Mouse (Mus musculus) testis, adult 2 months (tissue): Measurements from ENCODE around the gene Arhgap30. TPM values are rescaled to one million over a fixed set of nuclear protein-coding genes. Genes with fewer than 3 reads are reported as not detected.

ENCODE experiments used
- H3K27ac ChIP-seq: fragments of 200-500 bp; 2 replicates; pipeline ENCODE4 v1.5.1; 2012; ENCODE audit warnings: low read depth, low read length; ENCODE audit not compliant: control insufficient read depth, insufficient read depth
- H3K27me3 ChIP-seq: fragments of 200-500 bp; 2 replicates; pipeline ENCODE4 v1.6.1; 2012; ENCODE audit warnings: mild to moderate bottlenecking, low read length, moderate library complexity; ENCODE audit not compliant: control insufficient read depth, insufficient read depth
- H3K36me3 ChIP-seq: fragments of 200-500 bp; 2 replicates; pipeline ENCODE4 v1.6.1; 2012; ENCODE audit warnings: mild to moderate bottlenecking, low read length; ENCODE audit not compliant: control insufficient read depth, insufficient read depth
- H3K4me1 ChIP-seq: fragments of 200-500 bp; 2 replicates; pipeline ENCODE4 v1.6.1; 2012; ENCODE audit warnings: low read length; ENCODE audit not compliant: control insufficient read depth, insufficient read depth
- H3K4me3 ChIP-seq: fragments of 200-500 bp; 2 replicates; pipeline ENCODE4 v1.5.1; 2012; ENCODE audit warnings: low read depth, mild to moderate bottlenecking, low read length, moderate library complexity, mixed read lengths; ENCODE audit not compliant: control insufficient read depth
- CTCF ChIP-seq: fragments of 200-500 bp; IDR thresholded peaks from 2 replicates; pipeline ENCODE4 v1.5.1; 2012; ENCODE audit warnings: low read depth, mild to moderate bottlenecking, inconsistent platforms, low read length, moderate library complexity; ENCODE audit not compliant: control insufficient read depth, insufficient read depth, insufficient replicate concordance
- POLR2A ChIP-seq: fragments of 200-500 bp; IDR thresholded peaks from 2 replicates; pipeline ENCODE4 v1.6.1; 2012; ENCODE audit warnings: low read depth, mild to moderate bottlenecking, inconsistent platforms, low read length, moderate library complexity; ENCODE audit not compliant: control insufficient read depth
- polyA plus RNA-seq: library from polyadenylated mRNA; depleted of rRNA; stranded (reverse); fragments of >200 nt; gene quantifications from 2 replicates; pipeline ENCODE4 v1.2.3, GENCODE M21; 2012; rRNA removed

The Arhgap30 gene
- 8.0 and 11.5 TPM in 2 replicates for polyA plus RNA-seq

DNA sequence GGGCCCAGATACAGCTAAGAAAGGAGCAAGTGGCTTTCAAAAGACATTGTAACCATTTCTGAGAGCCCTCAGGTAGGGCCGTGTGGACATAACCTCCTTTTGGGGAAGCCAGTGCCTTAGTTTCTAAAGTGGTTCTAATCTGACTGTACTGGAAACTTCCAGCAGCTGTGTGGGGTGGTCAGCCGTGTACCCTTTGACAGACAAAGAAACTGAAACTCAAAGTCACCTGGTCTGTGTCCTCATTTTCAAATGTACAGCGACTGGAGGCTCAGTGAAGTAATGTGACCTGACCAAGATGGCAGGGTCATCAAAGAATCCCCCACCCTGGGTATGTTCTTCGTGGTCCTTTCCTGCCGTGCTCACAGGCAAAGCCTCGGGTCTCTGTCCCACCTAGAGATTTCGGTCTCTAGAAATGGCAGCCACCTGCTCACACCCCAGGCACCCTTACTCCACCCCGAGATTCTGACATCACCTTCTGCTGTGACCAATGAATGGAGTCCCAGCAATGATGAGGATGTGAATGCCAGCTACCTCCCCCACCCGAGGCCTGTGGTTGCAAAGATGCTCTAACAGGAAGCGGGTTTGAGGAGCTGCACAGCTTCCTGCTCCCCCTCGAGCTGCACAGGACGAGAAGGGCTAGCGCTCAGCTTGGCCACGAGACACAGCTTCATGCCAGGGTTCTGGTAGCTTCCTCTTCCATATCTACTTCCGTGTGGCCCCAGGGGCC, at the start of gene Arhgap30:
Gene Arhgap30 (plus strand): TSS at position 579 of the 727 bp plus-strand sequence.
- TF ChIP-seq CTCF (no peak), POLR2A (peak; percentile 27; the same call in 1 of the 2 replicates)
- Histone ChIP-seq H3K4me3 (peak within 1 kb of the TSS; percentile 75), H3K27me3 (no peaks in the 10 kb centered on the region), H3K4me1 (peaks cover 9% of the 10 kb centered on the region), H3K27ac (peak within 1 kb of the TSS; percentile 21; the same call in 1 of the 2 replicates), H3K36me3 (no peaks in the 10 kb centered on the region)

- H3K27me3 ChIP-seq: no peaks in the 10 kb centered on the region
- peaks cover 4% of the 10 kb centered on the region; the same call in 1 of the 2 replicates for H3K36me3 ChIP-seq
- TF ChIP-seq CTCF (no peak), POLR2A (0 out of 2 replicates have a peak, but pooled peaks have one; percentile 26)
- H3K4me3 ChIP-seq: no peak overlapping the region
- peaks cover 10% of the 10 kb centered on the region for H3K4me1 ChIP-seq
- no peak overlapping the region for H3K27ac ChIP-seq
These were observed 46.2 kb upstream of the Arhgap30 start for GRCm38 (mm10) chr1:171342262-171343207.

- H3K4me1 ChIP-seq: peaks cover 7% of the 10 kb centered on the region
- no peaks in the 10 kb centered on the region for H3K36me3 ChIP-seq
- H3K27ac ChIP-seq: no peak overlapping the region
- peak overlapping the region; percentile 93 for H3K4me3 ChIP-seq
- H3K27me3 ChIP-seq: no peaks in the 10 kb centered on the region
- TF ChIP-seq POLR2A (no peak), CTCF (no peak)
These were observed 44.7 kb upstream of the Arhgap30 start for GRCm38 (mm10) chr1:171343922-171344677.

GRCm38 (mm10) chr1:171344715-171345114, 44.0 kb upstream of the Arhgap30 start:
- H3K36me3 ChIP-seq: no peaks in the 10 kb centered on the region

DNA sequence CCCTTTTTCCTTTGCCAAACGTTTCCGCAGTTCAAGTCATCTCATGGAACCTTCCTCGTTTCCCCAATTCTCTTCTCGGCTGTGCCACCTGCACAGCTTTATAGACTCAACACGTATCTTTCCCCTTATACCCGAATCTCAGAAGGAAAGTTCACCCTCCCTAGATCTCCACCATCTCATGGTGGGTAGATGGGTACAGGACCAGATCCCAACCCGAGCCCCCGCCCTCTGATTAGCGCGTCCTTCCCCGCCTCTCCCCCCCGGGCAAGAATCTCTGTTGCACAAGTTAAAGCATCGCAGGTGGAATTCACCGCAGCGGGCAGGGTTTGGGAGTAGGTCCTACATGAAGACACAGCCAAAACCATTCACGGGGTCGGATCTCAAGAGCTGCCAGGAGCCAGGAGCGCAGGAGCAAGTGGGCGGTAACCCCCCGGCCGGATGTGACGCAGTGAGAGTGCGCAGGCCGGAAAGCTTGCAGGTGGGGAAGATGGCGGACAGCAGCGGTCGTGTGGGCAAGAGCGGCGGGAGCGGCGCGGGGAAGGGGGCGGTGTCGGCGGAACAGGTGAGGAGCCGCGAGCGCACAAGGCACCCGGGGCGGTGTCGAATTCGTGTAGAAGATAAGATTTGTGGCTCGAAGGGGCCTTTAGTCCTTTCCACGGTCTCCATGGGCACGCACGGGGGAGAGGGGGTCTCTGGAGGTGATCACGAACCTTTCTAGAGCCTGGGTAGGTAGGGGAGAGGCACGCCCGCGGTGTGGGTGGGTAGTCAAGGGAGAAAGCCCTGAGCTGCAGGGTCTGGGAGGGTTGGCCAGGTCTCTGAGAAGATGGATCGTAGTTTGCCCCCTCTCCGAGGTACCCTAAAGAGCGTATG, 43.3 kb upstream of the Arhgap30 start, which contains the start of the genes Nit1 and Pfdn2:
Gene Nit1 (minus strand): TSS at position 422 of the 870 bp plus-strand sequence.
Gene Pfdn2 (plus strand): TSS at position 446 of the 870 bp plus-strand sequence.
- H3K36me3 ChIP-seq: no peaks in the 10 kb centered on the region
- H3K4me1 ChIP-seq: peaks cover 7% of the 10 kb centered on the region
- H3K27me3 ChIP-seq: no peaks in the 10 kb centered on the region
- peak within 1 kb of the TSS; percentile 73 for H3K27ac ChIP-seq
- H3K4me3 ChIP-seq: peak within 1 kb of the TSS; percentile 93
- TF ChIP-seq CTCF (no peak), POLR2A (peak; percentile 98)

More at GRCm38 (mm10) chr1:171344715-171345114, 44.0 kb upstream of the Arhgap30 start:
- H3K27me3 ChIP-seq: no peaks in the 10 kb centered on the region
- H3K27ac ChIP-seq: peak overlapping the region; percentile 12
- no peak for TF ChIP-seq CTCF
- no peak for TF ChIP-seq POLR2A
- H3K4me1 ChIP-seq: peaks cover 7% of the 10 kb centered on the region
- H3K4me3 ChIP-seq: peak overlapping the region; percentile 93

DNA sequence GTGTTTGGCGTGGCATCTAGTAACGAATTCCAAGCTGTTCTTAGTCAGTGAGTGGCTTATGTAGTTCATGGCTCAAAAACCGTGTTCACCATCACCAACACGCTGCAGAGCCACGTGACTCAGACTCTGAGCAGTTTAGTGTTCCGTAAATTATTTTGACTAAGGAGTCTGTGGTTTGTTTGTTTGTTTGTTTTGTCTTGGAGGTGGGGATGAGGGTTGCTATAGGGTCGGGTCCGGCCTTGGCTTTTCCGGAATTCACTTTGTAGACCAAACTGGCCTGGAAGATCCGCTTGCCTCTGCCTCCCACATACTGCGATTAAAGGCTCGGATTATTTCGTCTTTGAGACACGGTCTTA, 42.7 kb upstream of the Arhgap30 start:
- H3K27me3 ChIP-seq: no peaks in the 10 kb centered on the region
- peak overlapping the region; percentile 73 for H3K27ac ChIP-seq
- peak overlapping the region; percentile 93 for H3K4me3 ChIP-seq
- no peaks in the 10 kb centered on the region for H3K36me3 ChIP-seq
- peaks cover 7% of the 10 kb centered on the region for H3K4me1 ChIP-seq
- no peak for TF ChIP-seq CTCF
- TF ChIP-seq POLR2A: no peak
